Mouse (Mus musculus): ENCODE measurements at regions not wholly inside any gene's neighbourhood (a gene's known extent, or its start where the extent isn't known, plus 50 kb on each side); places are given as distances from the start of the nearest gene placed in this dataset.

DNA sequence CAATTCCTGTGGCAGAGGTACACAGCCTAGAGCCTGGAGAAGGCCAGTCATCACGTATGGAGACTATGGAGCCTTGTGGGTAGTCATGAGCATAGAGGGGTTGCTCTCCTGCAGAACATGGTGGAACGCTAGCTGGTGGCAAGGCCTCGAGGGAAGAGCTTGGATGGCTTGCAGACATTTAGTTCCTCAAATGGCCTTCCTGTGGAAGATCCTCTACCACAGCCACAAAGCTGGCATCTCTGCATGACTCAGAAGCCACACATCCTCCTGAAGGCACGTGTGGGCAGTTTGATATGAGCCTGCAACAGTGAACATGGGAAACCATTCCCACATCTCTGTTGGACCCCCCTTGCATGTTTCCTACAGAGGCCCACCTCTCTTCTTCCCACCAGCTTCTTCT is 547.9 kb upstream of the Lrrc6 start:
- no peak for DNase-seq

- no peak for DNase-seq
Observed at GRCm38 (mm10) chr15:67048148-67048547, 547.4 kb upstream of the Lrrc6 start.

DNA sequence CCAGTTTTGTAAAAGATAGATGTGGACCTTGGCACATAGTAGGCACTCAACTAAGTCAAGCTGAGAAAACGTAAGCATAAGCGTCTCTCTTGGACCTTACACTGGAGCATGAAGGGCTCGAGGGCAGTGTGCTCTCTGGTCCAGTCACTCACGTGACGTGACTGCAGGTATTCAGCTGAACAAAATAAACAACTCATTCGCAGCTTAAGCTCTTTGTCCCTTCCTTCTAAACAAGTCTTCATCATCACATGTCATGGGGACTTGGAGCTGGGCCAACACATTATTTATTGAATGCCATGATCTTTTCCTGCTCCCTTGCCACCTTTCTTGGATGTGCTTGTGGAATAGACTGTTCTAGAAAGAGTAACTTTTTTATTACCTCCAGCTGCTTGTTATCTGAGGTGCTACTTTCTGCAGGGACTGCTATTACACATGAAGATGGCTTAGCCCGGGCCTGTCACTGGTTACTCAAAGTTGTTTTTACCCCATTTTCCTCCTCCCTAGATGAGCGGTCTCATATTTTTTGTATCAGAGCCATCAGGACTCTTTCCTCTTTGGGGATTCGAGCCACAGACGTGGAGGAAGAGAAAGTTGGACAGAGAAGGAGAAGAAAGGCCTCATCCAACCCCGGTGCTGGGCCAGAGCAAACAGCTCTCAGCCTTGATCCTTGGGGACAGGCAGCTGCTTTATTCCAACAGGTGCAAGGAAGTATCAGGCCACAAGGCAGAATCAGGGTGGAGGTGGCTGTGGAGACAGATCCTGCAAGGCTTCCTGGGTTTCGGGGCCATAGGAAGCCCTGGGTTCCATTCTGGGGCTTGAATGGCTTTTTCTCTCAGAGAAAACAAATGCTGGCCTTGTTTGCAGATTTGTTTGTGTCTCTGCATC is 545.5 kb upstream of the Lrrc6 start:
- DNase-seq = peak; percentile 55

DNA sequence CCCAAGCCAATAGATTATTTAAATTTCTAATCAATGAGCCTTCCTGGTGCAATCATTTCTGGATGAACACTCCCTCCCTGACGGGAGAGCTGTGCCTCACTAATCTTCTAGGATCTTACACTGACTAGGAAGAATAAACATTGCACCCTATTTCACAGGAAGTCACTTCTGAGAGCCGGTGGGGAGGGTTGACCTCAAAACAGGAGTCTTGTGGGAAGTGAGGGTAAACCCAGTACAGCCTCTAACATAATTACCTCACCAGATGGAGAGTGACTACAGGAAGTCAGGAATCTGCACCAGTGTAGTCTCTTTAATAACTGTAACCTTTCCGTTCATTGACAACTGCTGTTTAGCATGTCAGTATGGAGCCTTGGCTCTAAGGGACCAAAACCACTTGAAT is 544.6 kb upstream of the Lrrc6 start:
- DNase-seq = no peak

- peak; percentile 32 for DNase-seq
Observed at GRCm38 (mm10) chr15:67044806-67045205, 544.1 kb upstream of the Lrrc6 start.

GRCm38 (mm10) chr15:67042131-67042530 is 541.4 kb upstream of the Lrrc6 start:
- no peak for DNase-seq

DNA sequence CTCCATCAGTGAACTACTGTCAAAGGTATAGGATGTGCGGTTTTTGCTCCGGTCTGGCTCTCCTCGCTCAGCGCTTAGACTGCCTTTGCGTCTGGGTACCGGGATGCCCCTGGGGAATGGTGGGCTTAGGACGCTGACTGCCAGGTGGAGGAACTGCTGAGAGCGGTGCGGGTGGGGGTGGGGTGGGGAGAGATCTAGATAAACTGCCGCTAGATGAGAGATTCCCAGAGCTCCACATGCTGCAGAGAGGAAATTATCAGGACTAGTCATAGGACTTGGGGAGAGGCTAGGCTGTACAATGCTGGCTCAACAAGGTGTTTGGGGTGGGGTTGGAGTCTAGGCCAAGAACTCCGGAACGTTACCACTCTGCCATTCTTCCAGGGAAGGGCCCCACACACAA is 539.5 kb upstream of the Lrrc6 start:
- DNase-seq = no peak

- DNase-seq = peak; percentile 87
Observed at GRCm38 (mm10) chr15:67039421-67039907, 538.8 kb upstream of the Lrrc6 start.

DNA sequence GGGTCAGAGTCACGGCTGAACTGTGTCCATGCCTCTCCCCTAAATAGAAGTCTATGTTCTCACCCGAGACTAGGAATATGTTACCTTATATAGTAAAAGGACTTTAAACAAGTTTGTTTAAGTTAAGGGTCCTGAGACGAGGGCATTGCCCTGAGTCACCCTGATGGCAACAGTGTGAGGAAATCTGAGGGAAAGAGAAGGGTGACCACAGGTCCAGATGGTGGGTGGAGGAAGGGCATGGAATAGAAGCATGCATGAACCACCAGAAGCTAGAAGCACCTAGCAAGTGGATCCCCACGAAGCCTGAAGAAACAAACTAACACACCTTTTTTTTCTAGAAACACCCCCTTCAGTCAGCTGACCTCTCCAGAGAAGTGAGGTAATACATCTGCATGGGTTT is 536.9 kb upstream of the Lrrc6 start:
- no peak for DNase-seq

DNA sequence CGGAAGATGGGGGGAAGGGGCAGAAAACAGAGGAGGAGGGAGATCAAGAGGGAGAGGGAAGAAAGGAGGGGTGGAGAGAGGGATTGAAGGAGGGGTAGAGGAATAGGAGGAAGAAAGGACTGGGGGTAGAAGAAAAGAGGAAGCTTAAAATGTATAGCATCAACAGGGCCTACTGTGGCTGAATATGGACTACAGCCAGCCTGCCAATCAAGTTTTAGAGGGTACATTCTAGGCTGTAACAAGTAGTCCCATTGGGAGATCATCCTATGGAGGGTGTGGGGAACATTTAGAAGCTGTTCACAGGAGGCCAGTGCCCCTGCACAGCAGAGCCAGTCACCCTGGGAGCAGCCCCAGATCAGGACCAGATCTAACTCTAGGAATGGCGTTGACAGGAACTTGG is 535.6 kb upstream of the Lrrc6 start:
- no peak for DNase-seq

DNA sequence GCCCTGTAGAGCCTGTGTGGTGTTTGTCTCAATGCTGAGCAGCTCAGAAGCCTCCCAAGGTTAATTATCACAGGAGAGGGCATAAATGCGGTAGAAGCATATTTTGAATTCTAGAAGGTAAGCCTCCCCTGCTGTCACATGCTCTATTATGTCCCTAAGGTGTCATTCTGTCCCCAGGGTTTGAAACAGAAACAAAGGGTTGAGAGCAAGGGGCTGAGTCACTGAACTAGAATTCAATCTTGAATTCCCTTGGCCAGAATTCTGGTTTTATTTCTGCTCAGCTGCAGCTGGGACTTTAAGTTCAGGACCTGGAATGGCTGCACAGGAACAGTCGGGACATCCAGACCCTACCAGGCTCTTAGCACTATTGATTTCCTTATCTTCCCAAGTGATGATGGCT is 533.2 kb upstream of the Lrrc6 start:
- DNase-seq = no peak

GRCm38 (mm10) chr15:67031866-67032526 is 531.3 kb upstream of the Lrrc6 start:
- DNase-seq = no peak

DNA sequence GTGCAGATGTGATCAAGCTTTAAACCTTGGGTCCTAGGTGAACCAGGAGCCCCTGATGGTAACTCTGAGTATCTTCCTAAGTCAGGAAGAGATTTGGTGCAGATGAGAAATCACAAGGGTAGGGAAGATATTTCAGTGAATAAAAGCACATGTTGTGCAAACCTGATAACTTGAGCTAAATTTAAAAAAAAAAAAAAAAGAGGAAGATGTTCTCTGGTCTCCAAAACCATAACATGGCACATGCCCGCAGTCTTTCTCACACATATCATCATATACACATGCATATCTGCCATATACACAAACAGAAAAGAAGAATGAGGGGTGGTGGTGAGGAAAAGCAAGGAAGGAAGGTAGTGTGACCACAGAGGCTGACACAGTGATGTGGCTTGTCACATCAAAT is 530.3 kb upstream of the Lrrc6 start:
- DNase-seq = no peak

GRCm38 (mm10) chr15:67028161-67028560 is 527.5 kb upstream of the Lrrc6 start:
- no peak for DNase-seq

DNA sequence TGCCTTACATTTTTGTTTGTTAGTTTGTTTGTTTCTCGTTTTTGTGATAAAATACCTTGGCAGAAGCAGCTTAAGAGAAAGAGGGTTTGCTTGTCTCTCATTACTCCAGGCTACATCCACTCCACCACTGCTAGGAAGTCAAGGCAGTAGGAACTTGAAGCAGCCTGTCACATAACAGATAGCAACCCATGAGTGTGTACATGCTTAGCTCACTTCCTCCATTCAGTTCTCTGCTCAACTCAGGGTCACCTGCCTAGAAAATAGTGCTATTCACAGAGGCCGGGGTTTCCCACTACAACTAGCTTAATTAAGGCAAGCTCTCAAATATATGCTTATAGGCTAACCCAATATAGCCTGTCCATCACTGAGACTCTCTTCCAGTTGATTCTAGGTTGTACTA is 527.0 kb upstream of the Lrrc6 start:
- DNase-seq = no peak

DNA sequence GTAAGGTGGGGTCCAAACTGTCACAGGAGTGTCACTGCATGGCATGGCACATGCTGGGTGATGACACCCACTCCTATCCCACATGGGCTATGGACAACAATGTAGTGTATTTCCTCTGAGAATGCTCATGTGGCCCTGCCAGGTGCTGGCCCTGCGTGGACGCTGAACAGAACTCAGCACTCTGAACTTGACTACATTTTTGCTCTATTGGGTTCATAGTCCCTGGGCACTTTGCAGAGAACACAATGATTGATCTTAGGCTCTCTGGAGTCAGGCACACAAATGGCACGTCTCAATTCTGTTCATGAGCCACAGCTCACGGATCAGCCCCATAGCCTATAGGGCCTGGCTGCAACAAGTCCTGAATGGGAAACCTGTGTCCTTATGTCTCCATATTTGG is 525.0 kb upstream of the Lrrc6 start:
- no peak for DNase-seq

GRCm38 (mm10) chr15:67024386-67024785 is 523.7 kb upstream of the Lrrc6 start:
- no peak for DNase-seq

DNA sequence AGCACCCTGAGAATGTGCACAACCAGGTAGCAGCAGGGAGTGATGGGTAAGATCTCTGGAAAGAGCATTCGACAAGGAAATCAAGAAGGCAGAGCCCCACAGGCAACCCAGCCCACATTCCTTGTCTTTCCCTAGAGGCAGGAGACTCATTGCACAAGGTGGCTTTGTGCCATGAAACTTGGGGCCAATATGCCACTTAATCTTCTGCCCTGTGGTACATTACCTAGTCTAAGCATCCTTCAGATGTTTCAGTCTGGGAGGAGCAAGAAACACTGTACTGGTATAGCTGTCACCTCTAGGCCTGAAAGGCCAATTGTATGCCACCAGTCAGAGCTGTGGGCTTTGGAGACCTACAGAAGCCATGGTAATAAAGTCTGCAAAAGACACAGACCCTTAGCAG is 522.4 kb upstream of the Lrrc6 start:
- DNase-seq = no peak

- DNase-seq = no peak
Observed at GRCm38 (mm10) chr15:67021391-67021790, 520.7 kb upstream of the Lrrc6 start.

DNA sequence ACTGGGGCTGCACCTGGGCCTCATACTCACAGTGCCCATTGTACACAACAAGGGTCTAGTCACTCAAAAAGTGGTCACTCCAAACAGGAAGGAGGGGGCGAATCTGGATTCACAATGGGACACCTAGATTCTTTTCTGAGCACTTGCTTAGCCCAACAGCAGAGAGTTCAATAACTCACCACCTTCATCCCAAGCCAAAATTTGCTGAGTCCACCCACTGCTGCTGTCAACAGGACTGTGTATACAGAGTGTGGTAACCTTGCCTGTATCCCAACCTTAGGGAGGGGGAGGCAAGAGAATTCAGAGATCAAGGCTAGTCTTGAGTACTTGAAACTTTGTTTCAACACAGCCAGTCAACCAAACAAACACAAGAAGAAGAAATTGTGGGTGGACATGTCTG is 519.2 kb upstream of the Lrrc6 start:
- DNase-seq = no peak

GRCm38 (mm10) chr15:67019194-67019661 is 518.5 kb upstream of the Lrrc6 start:
- peak; percentile 81 for DNase-seq

All from kidney, postnatal 10 days (tissue).